Mouse (Mus musculus): ENCODE results near the gene Tdrd9.
A peak's percentile ranks its signal among the peaks of the same experiment; 100 is the strongest.

- TF ChIP-seq CTCF (IDR thresholded peaks at IDR 0.05 in 2 of 3, conservative IDR thresholded peaks at IDR 0.05 in 1 of 3; ENCODE audit: control insufficient read depth in 1 of 3, insufficient read depth in 1 of 3, low read depth in 2 of 3, low read length in 3 of 3, poor library complexity in 1 of 3, severe bottlenecking in 1 of 3) (peak in 1 of 3 experiments; percentile 93; a peak in 2 of 6 replicates), MXI1 (IDR thresholded peaks at IDR 0.05; ENCODE audit: low read depth, low read length) (no peak), GATA1 (IDR thresholded peaks at IDR 0.05; ENCODE audit: low read depth, low read length) (no peak), ZC3H11A (IDR thresholded peaks at IDR 0.05; ENCODE audit: low read depth, low read length) (peak; percentile 80), MAX (IDR thresholded peaks at IDR 0.05; ENCODE audit: low read length) (no peak), RCOR1 (IDR thresholded peaks at IDR 0.05; ENCODE audit: low read depth, low read length) (no peak)
These were observed 142.4 kb downstream of the Tdrd9 start for GRCm38 (mm10) chr12:112113710-112114109.
